Mouse (Mus musculus): ENCODE measurements at regions not wholly inside any gene's neighbourhood (a gene's known extent, or its start where the extent isn't known, plus 50 kb on each side); places are given as distances from the start of the nearest gene placed in this dataset.
A peak's percentile ranks its signal among the peaks of the same experiment; 100 is the strongest.
"Not testable (repeated sequence)": the region's sequence is repeated elsewhere in the genome, so short reads cannot be mapped to it uniquely, and the experiment has no call there.

DNA sequence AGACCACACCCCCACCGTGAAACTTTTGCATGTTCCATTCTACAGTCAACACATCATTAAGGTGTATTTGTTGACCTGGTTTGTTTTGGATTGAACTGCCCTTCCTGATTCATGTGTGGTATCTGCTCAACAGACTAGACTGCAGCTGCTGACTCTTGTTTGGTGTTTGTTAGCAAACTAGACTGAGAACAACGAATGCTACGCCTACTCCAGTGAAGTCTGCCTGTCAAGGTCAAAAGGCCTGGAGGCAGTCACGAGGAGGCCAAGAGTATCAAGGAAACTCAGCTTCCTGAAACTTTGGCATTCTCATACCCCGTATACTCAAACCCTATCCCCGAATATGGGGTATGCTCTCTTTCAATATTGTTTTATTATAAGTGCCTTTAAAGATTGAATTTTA lies 194.2 kb upstream of the Spin1 start:
- not testable (repeated sequence) for H3K27ac ChIP-seq (replicated peaks; ENCODE audit: low read depth, low read length); DNase-seq (ENCODE audit: low spot score); H3K36me3 ChIP-seq (ENCODE audit: control insufficient read depth, insufficient read depth, low read length); H3K4me3 ChIP-seq (replicated peaks; ENCODE audit: low read length); ATAC-seq (ENCODE audit: low FRiP score, low read depth); H3K4me2 ChIP-seq (replicated peaks; ENCODE audit: low read depth, low read length, severe bottlenecking); H3K4me1 ChIP-seq (ENCODE audit: control insufficient read depth, insufficient read depth, low read length); H3K27me3 ChIP-seq (ENCODE audit: control insufficient read depth, insufficient read depth, low read length); H3K9ac ChIP-seq (ENCODE audit: low read depth, low read length, severe bottlenecking); H3K9me3 ChIP-seq (ENCODE audit: control insufficient read depth, low read length)
- WGBS, result 88% methylated on average over 6 of the region's 6 CpGs

DNA sequence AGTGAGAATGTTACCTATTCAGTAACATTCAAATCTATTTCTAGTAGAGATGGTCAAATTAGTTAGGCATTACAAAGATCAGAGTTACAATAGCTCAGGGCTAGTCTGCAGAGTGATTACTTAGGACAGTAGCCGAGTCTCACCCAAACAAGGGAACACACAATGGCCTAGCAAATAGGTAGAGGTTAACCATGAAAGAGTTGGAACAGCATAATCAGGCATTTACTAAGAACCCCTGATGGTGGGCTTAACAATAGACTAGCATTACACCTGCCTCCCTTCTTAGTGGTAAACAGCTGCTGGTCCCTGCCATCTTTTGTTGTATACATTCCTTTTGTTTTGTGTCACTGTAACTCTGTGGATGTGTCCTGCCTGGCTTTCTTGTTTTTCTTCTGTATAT lies 193.8 kb upstream of the Spin1 start:
- no peak for TF ChIP-seq POLR2A (IDR thresholded peaks at IDR 0.05; ENCODE audit: borderline replicate concordance, extremely low read depth, insufficient read depth, insufficient read length)
- Histone ChIP-seq H3K9ac (ENCODE audit: low read depth, low read length, severe bottlenecking) (no peak overlapping the region), H3K27me3 (ENCODE audit: control insufficient read depth, insufficient read depth, low read length) (no peaks in the 10 kb centered on the region), H3K9me3 (ENCODE audit: control insufficient read depth, low read length) (no peaks in the 10 kb centered on the region), H3K4me3 (replicated peaks; ENCODE audit: low read length) (no peak overlapping the region), H3K27ac (replicated peaks; ENCODE audit: low read depth, low read length) (no peak overlapping the region), H3K4me2 (replicated peaks; ENCODE audit: low read depth, low read length, severe bottlenecking) (no peak overlapping the region), H3K36me3 (ENCODE audit: control insufficient read depth, insufficient read depth, low read length) (no peaks in the 10 kb centered on the region), H3K4me1 (ENCODE audit: control insufficient read depth, insufficient read depth, low read length) (no peaks in the 10 kb centered on the region)
- DNase-seq (ENCODE audit: low spot score) (no peak), ATAC-seq (ENCODE audit: low FRiP score, low read depth) (no peak)
- WGBS, result 81% methylated on average over 1 of the region's 1 CpGs

DNA sequence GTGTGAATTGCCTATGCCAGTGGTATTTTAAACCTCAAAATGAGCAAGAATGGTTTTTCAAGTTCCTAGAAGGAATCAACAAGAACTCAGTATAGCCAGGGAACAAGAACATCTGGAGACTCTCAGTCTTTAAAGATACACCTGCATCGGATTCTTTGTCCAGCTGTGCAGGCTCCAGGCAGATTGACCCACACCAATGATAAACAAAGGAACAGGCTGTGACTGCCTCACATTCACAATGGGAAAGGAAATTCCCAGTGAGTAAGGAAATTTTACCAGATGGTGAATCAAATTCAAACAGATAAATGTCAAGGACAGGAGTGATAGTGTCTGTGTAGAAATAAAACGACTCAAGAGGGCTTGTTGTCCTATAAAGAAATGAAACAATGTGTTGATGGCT lies 187.9 kb upstream of the Spin1 start:
- H3K9me3 ChIP-seq (ENCODE audit: control insufficient read depth, low read length); H3K4me2 ChIP-seq (replicated peaks; ENCODE audit: low read depth, low read length, severe bottlenecking); ATAC-seq (ENCODE audit: low FRiP score, low read depth); DNase-seq (ENCODE audit: low spot score); H3K27me3 ChIP-seq (ENCODE audit: control insufficient read depth, insufficient read depth, low read length); H3K4me3 ChIP-seq (replicated peaks; ENCODE audit: low read length); H3K4me1 ChIP-seq (ENCODE audit: control insufficient read depth, insufficient read depth, low read length); H3K9ac ChIP-seq (ENCODE audit: low read depth, low read length, severe bottlenecking); H3K27ac ChIP-seq (replicated peaks; ENCODE audit: low read depth, low read length); H3K36me3 ChIP-seq (ENCODE audit: control insufficient read depth, insufficient read depth, low read length): not testable (repeated sequence)
- whole genome bisulfite sequencing, result 50% methylated on average over 2 of the region's 2 CpGs

DNA sequence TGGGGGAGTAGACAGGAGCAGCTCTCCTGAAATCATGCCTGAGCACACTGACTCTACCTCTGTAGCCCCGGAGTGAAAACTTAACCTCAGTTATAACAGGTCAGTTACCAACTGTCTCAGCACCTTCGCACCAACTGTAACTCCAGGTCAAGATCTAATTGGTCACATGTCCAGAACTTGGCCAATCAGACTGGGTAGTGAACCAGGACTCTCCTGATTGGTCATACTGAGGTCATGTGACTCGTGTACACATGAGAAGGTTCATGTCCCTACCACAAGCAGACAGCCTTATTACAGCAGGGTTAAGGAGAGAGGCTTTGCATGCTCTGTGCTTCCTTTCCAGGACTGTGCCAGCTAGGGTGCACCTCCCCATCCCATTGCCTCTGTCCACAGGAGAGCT lies 166.7 kb upstream of the Spin1 start:
- ATAC-seq (ENCODE audit: low FRiP score, low read depth); H3K4me2 ChIP-seq (replicated peaks; ENCODE audit: low read depth, low read length, severe bottlenecking); H3K27me3 ChIP-seq (ENCODE audit: control insufficient read depth, insufficient read depth, low read length); H3K36me3 ChIP-seq (ENCODE audit: control insufficient read depth, insufficient read depth, low read length); H3K9ac ChIP-seq (ENCODE audit: low read depth, low read length, severe bottlenecking); H3K4me3 ChIP-seq (replicated peaks; ENCODE audit: low read length); H3K27ac ChIP-seq (replicated peaks; ENCODE audit: low read depth, low read length); H3K4me1 ChIP-seq (ENCODE audit: control insufficient read depth, insufficient read depth, low read length); DNase-seq (ENCODE audit: low spot score); H3K9me3 ChIP-seq (ENCODE audit: control insufficient read depth, low read length): not testable (repeated sequence)
- 85% methylated on average over 3 of the region's 3 CpGs for WGBS

DNA sequence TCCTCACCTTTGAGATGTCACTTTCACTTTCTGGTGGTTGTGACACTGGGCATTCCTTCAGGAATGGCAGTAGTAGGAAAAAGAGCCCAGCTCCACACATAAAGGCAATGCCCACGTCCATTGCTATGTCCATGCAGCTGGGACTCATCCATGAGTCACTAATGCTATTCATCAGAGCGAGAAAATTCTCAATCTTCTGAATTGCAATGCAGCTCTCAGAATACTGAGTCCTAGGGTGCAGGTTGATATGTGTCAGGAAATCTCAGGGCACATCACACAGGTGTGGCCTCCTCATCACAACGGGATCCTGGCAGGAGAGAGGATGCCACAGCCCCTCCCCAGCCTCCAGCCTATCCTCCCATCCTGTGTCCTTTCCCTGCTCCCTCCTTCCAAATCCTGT lies 158.1 kb upstream of the Spin1 start:
- H3K27ac ChIP-seq (replicated peaks; ENCODE audit: low read depth, low read length), result no peak overlapping the region
- H3K9me3 ChIP-seq (ENCODE audit: control insufficient read depth, low read length), result no peaks in the 10 kb centered on the region
- no peak overlapping the region for H3K4me2 ChIP-seq (replicated peaks; ENCODE audit: low read depth, low read length, severe bottlenecking)
- H3K4me1 ChIP-seq (ENCODE audit: control insufficient read depth, insufficient read depth, low read length), result no peaks in the 10 kb centered on the region
- ATAC-seq (ENCODE audit: low FRiP score, low read depth), result no peak
- WGBS, result 77% methylated on average over 3 of the region's 3 CpGs
- H3K27me3 ChIP-seq (ENCODE audit: control insufficient read depth, insufficient read depth, low read length), result no peaks in the 10 kb centered on the region
- DNase-seq (ENCODE audit: low spot score), result no peak
- no peak for TF ChIP-seq POLR2A (IDR thresholded peaks at IDR 0.05; ENCODE audit: borderline replicate concordance, extremely low read depth, insufficient read depth, insufficient read length)
- H3K4me3 ChIP-seq (replicated peaks; ENCODE audit: low read length), result no peak overlapping the region
- no peak overlapping the region for H3K9ac ChIP-seq (ENCODE audit: low read depth, low read length, severe bottlenecking)
- H3K36me3 ChIP-seq (ENCODE audit: control insufficient read depth, insufficient read depth, low read length), result no peaks in the 10 kb centered on the region

DNA sequence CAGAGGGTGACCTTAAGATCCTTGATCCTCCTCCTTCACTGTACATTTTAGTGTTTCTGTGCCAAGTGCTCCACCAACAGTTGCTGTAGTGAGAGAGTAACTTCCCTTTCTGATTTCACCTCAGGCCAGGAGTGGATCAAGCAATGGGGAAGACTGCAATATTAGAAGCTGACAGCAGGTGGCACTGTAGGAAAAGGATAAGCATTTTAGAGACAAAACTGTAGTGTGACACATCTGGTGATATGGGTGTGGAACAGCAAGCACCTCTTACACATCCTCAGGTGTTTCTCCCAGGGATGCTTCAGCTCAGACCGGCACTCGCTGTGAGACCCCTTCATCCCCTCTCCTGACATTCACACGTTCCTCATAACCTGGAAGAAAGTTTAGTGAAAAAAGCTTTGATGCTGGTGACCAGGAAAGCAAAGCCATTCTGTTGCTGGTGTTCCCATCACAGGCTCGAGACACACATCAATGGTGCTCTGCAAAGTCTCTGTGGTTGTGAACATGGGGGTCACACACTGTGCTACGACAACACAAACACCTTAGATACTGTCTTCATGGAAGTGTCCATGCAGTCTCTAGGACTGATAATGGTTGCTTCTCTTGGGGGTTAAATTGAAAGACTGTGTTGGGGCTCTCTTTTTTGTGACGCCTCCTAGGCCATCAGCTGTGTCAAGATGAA lies 151.0 kb upstream of the Spin1 start:
- no peaks in the 10 kb centered on the region for H3K36me3 ChIP-seq (ENCODE audit: control insufficient read depth, insufficient read depth, low read length)
- H3K4me2 ChIP-seq (replicated peaks; ENCODE audit: low read depth, low read length, severe bottlenecking), result no peak overlapping the region
- no peaks in the 10 kb centered on the region for H3K27me3 ChIP-seq (ENCODE audit: control insufficient read depth, insufficient read depth, low read length)
- H3K4me3 ChIP-seq (replicated peaks; ENCODE audit: low read length), result no peak overlapping the region
- H3K4me1 ChIP-seq (ENCODE audit: control insufficient read depth, insufficient read depth, low read length), result no peaks in the 10 kb centered on the region
- TF ChIP-seq POLR2A (IDR thresholded peaks at IDR 0.05; ENCODE audit: borderline replicate concordance, extremely low read depth, insufficient read depth, insufficient read length), result no peak
- peak; percentile 76; the same call in 1 of the 2 replicates for ATAC-seq (ENCODE audit: low FRiP score, low read depth)
- H3K9ac ChIP-seq (ENCODE audit: low read depth, low read length, severe bottlenecking), result no peak overlapping the region
- no peak overlapping the region for H3K27ac ChIP-seq (replicated peaks; ENCODE audit: low read depth, low read length)
- WGBS, result 39% methylated on average over 6 of the region's 6 CpGs
- no peaks in the 10 kb centered on the region for H3K9me3 ChIP-seq (ENCODE audit: control insufficient read depth, low read length)
- DNase-seq (ENCODE audit: low spot score), result peak; percentile 84
